Mouse (Mus musculus): ENCODE results near the gene Parp11. TPM values are rescaled to one million over a fixed set of nuclear protein-coding genes. Genes with fewer than 3 reads are reported as not detected.

Gene Parp11
- polyA plus RNA-seq, 1 experiment from 2014 or later = 59.1 TPM

DNA sequence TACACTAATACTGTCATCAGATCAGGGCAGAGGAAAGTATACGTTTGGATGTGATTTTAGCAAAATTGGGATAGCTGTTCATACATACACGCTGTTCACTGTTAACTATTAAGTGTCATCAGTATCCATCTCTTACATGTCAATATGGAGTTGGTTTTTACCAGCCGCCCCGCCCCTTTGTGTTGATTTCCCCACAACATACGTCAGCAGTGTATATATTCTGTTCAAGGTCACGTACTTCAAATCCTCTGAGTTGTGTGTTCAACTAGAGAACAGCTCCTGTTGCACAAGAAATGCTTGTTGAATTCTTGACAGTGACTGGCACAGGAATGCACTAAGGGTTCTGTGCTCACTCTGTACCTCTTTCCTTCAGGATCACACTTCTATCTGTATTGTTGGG is 8.2 kb downstream of the Parp11 start:
- Histone ChIP-seq H3K27ac (ENCODE audit: low read depth, low read length) (no peak overlapping the region), H3K4me1 (ENCODE audit: control insufficient read depth, insufficient read depth, low read length) (0 out of 2 replicates have a peak, but pooled peaks cover 2% of the 10 kb centered on the region), H3K9me3 (ENCODE audit: control insufficient read depth, low read length) (no peaks in the 10 kb centered on the region), H3K9ac (ENCODE audit: low read length) (no peak overlapping the region), H3K27me3 (ENCODE audit: control insufficient read depth, insufficient read depth, low read length) (no peaks in the 10 kb centered on the region), H3K36me3 (ENCODE audit: control insufficient read depth, insufficient read depth, low read length) (no peaks in the 10 kb centered on the region), H3K4me2 (ENCODE audit: low read depth) (peak overlapping the region; percentile 62; the same call in 1 of the 2 replicates), H3K4me3 (ENCODE audit: low read depth, low read length) (no peak overlapping the region)
- DNase-seq (ENCODE audit: low spot score) (no peak), ATAC-seq (ENCODE audit: insufficient read depth, low FRiP score, low TSS enrichment) (no peak)
- 95% methylated on average over 6 of the region's 6 CpGs for WGBS

GRCm38 (mm10) chr6:127455440-127455839 is 8.8 kb downstream of the Parp11 start:
- Histone ChIP-seq H3K4me1 (ENCODE audit: control insufficient read depth, insufficient read depth, low read length) (no peaks in the 10 kb centered on the region), H3K4me2 (ENCODE audit: low read depth) (no peak overlapping the region), H3K36me3 (ENCODE audit: control insufficient read depth, insufficient read depth, low read length) (no peaks in the 10 kb centered on the region), H3K27me3 (ENCODE audit: control insufficient read depth, insufficient read depth, low read length) (no peaks in the 10 kb centered on the region), H3K27ac (ENCODE audit: low read depth, low read length) (no peak overlapping the region), H3K9ac (ENCODE audit: low read length) (no peak overlapping the region), H3K4me3 (ENCODE audit: low read depth, low read length) (no peak overlapping the region), H3K9me3 (ENCODE audit: control insufficient read depth, low read length) (no peaks in the 10 kb centered on the region)
- DNase-seq (ENCODE audit: low spot score) (no peak), ATAC-seq (ENCODE audit: insufficient read depth, low FRiP score, low TSS enrichment) (no peak)
- 94% methylated on average over 4 of the region's 4 CpGs for WGBS

- no peak for DNase-seq (ENCODE audit: low spot score)
- no peaks in the 10 kb centered on the region for H3K36me3 ChIP-seq (ENCODE audit: control insufficient read depth, insufficient read depth, low read length)
- H3K4me2 ChIP-seq (ENCODE audit: low read depth) = no peak overlapping the region
- no peaks in the 10 kb centered on the region for H3K27me3 ChIP-seq (ENCODE audit: control insufficient read depth, insufficient read depth, low read length)
- no peak overlapping the region for H3K9ac ChIP-seq (ENCODE audit: low read length)
- no peak overlapping the region for H3K27ac ChIP-seq (ENCODE audit: low read depth, low read length)
- no peak overlapping the region for H3K4me3 ChIP-seq (ENCODE audit: low read depth, low read length)
- no peaks in the 10 kb centered on the region for H3K4me1 ChIP-seq (ENCODE audit: control insufficient read depth, insufficient read depth, low read length)
- 99% methylated on average over 2 of the region's 2 CpGs for WGBS
- ATAC-seq (ENCODE audit: insufficient read depth, low FRiP score, low TSS enrichment) = no peak
- no peaks in the 10 kb centered on the region for H3K9me3 ChIP-seq (ENCODE audit: control insufficient read depth, low read length)
Measured at GRCm38 (mm10) chr6:127456769-127457168, 10.1 kb downstream of the Parp11 start.

- ATAC-seq (ENCODE audit: insufficient read depth, low FRiP score, low TSS enrichment) = no peak
- Histone ChIP-seq H3K36me3 (ENCODE audit: control insufficient read depth, insufficient read depth, low read length) (no peaks in the 10 kb centered on the region), H3K27ac (ENCODE audit: low read depth, low read length) (no peak overlapping the region), H3K4me3 (ENCODE audit: low read depth, low read length) (no peak overlapping the region), H3K9ac (ENCODE audit: low read length) (no peak overlapping the region), H3K9me3 (ENCODE audit: control insufficient read depth, low read length) (no peaks in the 10 kb centered on the region), H3K27me3 (ENCODE audit: control insufficient read depth, insufficient read depth, low read length) (no peaks in the 10 kb centered on the region), H3K4me2 (ENCODE audit: low read depth) (no peak overlapping the region), H3K4me1 (ENCODE audit: control insufficient read depth, insufficient read depth, low read length) (0 out of 2 replicates have a peak, but pooled peaks cover 2% of the 10 kb centered on the region)
- 87% methylated on average over 2 of the region's 2 CpGs for WGBS
- DNase-seq (ENCODE audit: low spot score) = no peak
Measured at GRCm38 (mm10) chr6:127459776-127460175, 13.1 kb downstream of the Parp11 start.

- Histone ChIP-seq H3K27ac (ENCODE audit: low read depth, low read length) (no peak overlapping the region), H3K4me1 (ENCODE audit: control insufficient read depth, insufficient read depth, low read length) (0 out of 2 replicates have a peak, but pooled peaks cover 2% of the 10 kb centered on the region), H3K4me3 (ENCODE audit: low read depth, low read length) (no peak overlapping the region), H3K9ac (ENCODE audit: low read length) (no peak overlapping the region), H3K4me2 (ENCODE audit: low read depth) (no peak overlapping the region), H3K36me3 (ENCODE audit: control insufficient read depth, insufficient read depth, low read length) (no peaks in the 10 kb centered on the region), H3K27me3 (ENCODE audit: control insufficient read depth, insufficient read depth, low read length) (no peaks in the 10 kb centered on the region), H3K9me3 (ENCODE audit: control insufficient read depth, low read length) (no peaks in the 10 kb centered on the region)
- 90% methylated on average over 4 of the region's 4 CpGs for WGBS
- DNase-seq (ENCODE audit: low spot score) (no peak), ATAC-seq (ENCODE audit: insufficient read depth, low FRiP score, low TSS enrichment) (no peak)
Measured at GRCm38 (mm10) chr6:127461491-127461890, 14.9 kb downstream of the Parp11 start.

DNA sequence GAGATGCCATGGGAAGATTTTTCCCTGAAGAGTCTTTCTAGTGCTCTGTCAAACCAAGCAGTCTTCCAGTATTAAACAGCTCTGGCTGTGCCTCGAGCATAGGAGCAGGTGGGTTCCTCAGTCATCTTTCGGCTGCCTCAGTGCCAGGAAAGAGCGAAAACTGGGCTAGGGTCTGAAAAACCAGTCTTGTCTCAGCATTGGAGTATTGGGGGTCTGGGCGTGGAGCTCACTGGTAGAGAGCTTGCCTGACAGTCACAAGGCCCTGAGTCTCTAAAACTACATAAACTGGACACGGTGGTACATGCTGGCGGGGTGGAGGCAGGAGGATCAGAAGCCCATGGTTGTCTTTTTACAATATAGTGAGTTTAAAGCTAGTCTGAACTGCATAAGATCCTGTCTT is 15.6 kb downstream of the Parp11 start:
- no peak for ATAC-seq (ENCODE audit: insufficient read depth, low FRiP score, low TSS enrichment)
- no peak overlapping the region for H3K4me2 ChIP-seq (ENCODE audit: low read depth)
- 92% methylated on average over 6 of the region's 6 CpGs for WGBS
- H3K27ac ChIP-seq (ENCODE audit: low read depth, low read length) = no peak overlapping the region
- H3K9ac ChIP-seq (ENCODE audit: low read length) = no peak overlapping the region
- H3K27me3 ChIP-seq (ENCODE audit: control insufficient read depth, insufficient read depth, low read length) = no peaks in the 10 kb centered on the region
- H3K4me3 ChIP-seq (ENCODE audit: low read depth, low read length) = no peak overlapping the region
- H3K9me3 ChIP-seq (ENCODE audit: control insufficient read depth, low read length) = no peaks in the 10 kb centered on the region
- H3K4me1 ChIP-seq (ENCODE audit: control insufficient read depth, insufficient read depth, low read length) = 0 out of 2 replicates have a peak, but pooled peaks cover 2% of the 10 kb centered on the region
- DNase-seq (ENCODE audit: low spot score) = no peak
- no peaks in the 10 kb centered on the region for H3K36me3 ChIP-seq (ENCODE audit: control insufficient read depth, insufficient read depth, low read length)

- ATAC-seq (ENCODE audit: insufficient read depth, low FRiP score, low TSS enrichment) = no peak
Measured at GRCm38 (mm10) chr6:127463273-127464001, 16.8 kb downstream of the Parp11 start.

DNA sequence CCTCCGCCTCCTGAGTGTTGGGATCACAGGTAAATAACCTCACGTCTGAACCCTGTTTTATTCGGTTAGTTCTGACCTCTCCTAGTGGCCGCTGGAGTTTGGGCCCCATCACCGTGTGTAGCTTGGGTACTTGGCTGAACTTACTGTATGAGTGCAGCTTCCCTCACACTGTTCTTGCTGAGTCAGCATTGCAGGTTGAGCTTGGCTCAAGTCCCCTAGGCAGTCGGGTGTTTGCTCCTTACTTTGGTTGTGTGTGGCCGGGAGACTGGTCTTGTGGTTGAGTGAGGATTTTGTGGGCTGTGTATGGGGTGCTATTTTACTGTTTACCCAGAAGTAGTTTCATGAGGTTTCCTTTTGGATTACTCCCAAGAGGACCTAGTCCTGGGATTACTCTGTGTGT is 17.9 kb downstream of the Parp11 start:
- 0 out of 2 replicates have a peak, but pooled peaks cover 2% of the 10 kb centered on the region for H3K4me1 ChIP-seq (ENCODE audit: control insufficient read depth, insufficient read depth, low read length)
- DNase-seq (ENCODE audit: low spot score) (no peak), ATAC-seq (ENCODE audit: insufficient read depth, low FRiP score, low TSS enrichment) (no peak)
- H3K4me2 ChIP-seq (ENCODE audit: low read depth) = no peak overlapping the region
- 90% methylated on average over 7 of the region's 7 CpGs for WGBS
- H3K9ac ChIP-seq (ENCODE audit: low read length) = no peak overlapping the region
- H3K27me3 ChIP-seq (ENCODE audit: control insufficient read depth, insufficient read depth, low read length) = no peaks in the 10 kb centered on the region
- no peak overlapping the region for H3K27ac ChIP-seq (ENCODE audit: low read depth, low read length)
- H3K4me3 ChIP-seq (ENCODE audit: low read depth, low read length) = no peak overlapping the region
- no peaks in the 10 kb centered on the region for H3K36me3 ChIP-seq (ENCODE audit: control insufficient read depth, insufficient read depth, low read length)
- no peaks in the 10 kb centered on the region for H3K9me3 ChIP-seq (ENCODE audit: control insufficient read depth, low read length)

More at GRCm38 (mm10) chr6:127463273-127464001, 16.8 kb downstream of the Parp11 start:
- no peaks in the 10 kb centered on the region for H3K27me3 ChIP-seq (ENCODE audit: control insufficient read depth, insufficient read depth, low read length)
- 59% methylated on average over 21 of the region's 21 CpGs for WGBS
- H3K27ac ChIP-seq (ENCODE audit: low read depth, low read length) = no peak overlapping the region
- H3K9ac ChIP-seq (ENCODE audit: low read length) = no peak overlapping the region
- H3K4me1 ChIP-seq (ENCODE audit: control insufficient read depth, insufficient read depth, low read length) = 0 out of 2 replicates have a peak, but pooled peaks cover 2% of the 10 kb centered on the region
- H3K36me3 ChIP-seq (ENCODE audit: control insufficient read depth, insufficient read depth, low read length) = no peaks in the 10 kb centered on the region
- H3K4me3 ChIP-seq (ENCODE audit: low read depth, low read length) = no peak overlapping the region
- no peak for DNase-seq (ENCODE audit: low spot score)
- no peak overlapping the region for H3K4me2 ChIP-seq (ENCODE audit: low read depth)
- no peaks in the 10 kb centered on the region for H3K9me3 ChIP-seq (ENCODE audit: control insufficient read depth, low read length)

GRCm38 (mm10) chr6:127466749-127467310 is 20.2 kb downstream of the Parp11 start:
- no peak overlapping the region for H3K4me3 ChIP-seq (ENCODE audit: low read depth, low read length)
- WGBS = 68% methylated on average over 4 of the region's 4 CpGs
- no peaks in the 10 kb centered on the region for H3K9me3 ChIP-seq (ENCODE audit: control insufficient read depth, low read length)
- ATAC-seq (ENCODE audit: insufficient read depth, low FRiP score, low TSS enrichment) (no peak), DNase-seq (ENCODE audit: low spot score) (no peak)
- H3K9ac ChIP-seq (ENCODE audit: low read length) = no peak overlapping the region
- no peak overlapping the region for H3K4me2 ChIP-seq (ENCODE audit: low read depth)
- no peaks in the 10 kb centered on the region for H3K27me3 ChIP-seq (ENCODE audit: control insufficient read depth, insufficient read depth, low read length)
- H3K4me1 ChIP-seq (ENCODE audit: control insufficient read depth, insufficient read depth, low read length) = 0 out of 2 replicates have a peak, but pooled peaks cover 2% of the 10 kb centered on the region
- no peak overlapping the region for H3K27ac ChIP-seq (ENCODE audit: low read depth, low read length)
- H3K36me3 ChIP-seq (ENCODE audit: control insufficient read depth, insufficient read depth, low read length) = no peaks in the 10 kb centered on the region

All from neural tube, embryonic 11.5 days (tissue).